Mouse (Mus musculus) brain, embryonic 14.5 days (tissue): ENCODE results near the gene Pax4. TPM values are rescaled to one million over a fixed set of nuclear protein-coding genes. Genes with fewer than 3 reads are reported as not detected.
A peak's percentile ranks its signal among the peaks of the same experiment; 100 is the strongest.

ENCODE experiments used
- DNase-seq: peaks from one replicate; pipeline ENCODE4 v3.0.0-alpha.2; 2011; ENCODE audit warnings: low read depth
- CTCF ChIP-seq: fragments of 200-500 bp; IDR thresholded peaks from 2 replicates; pipeline ENCODE4 v1.5.1; 2012; ENCODE audit warnings: inconsistent platforms, mild to moderate bottlenecking, moderate library complexity, borderline replicate concordance; ENCODE audit not compliant: insufficient read depth, insufficient read length; ENCODE audit errors: extremely low read depth
- POLR2A ChIP-seq: fragments of 200-500 bp; IDR thresholded peaks from 2 replicates; pipeline ENCODE4 v1.6.1; 2012; ENCODE audit warnings: mild to moderate bottlenecking, inconsistent platforms, borderline replicate concordance; ENCODE audit not compliant: poor library complexity, insufficient read depth, insufficient read length, severe bottlenecking; ENCODE audit errors: extremely low read depth
- polyA plus RNA-seq: library from polyadenylated mRNA; depleted of rRNA; stranded (reverse); fragments of >200 nt; gene quantifications from 2 replicates; pipeline ENCODE4 v1.2.3, GENCODE M21; 2012; rRNA removed

Pax4 gene
- polyA plus RNA-seq, 1 experiment: not detected

DNA sequence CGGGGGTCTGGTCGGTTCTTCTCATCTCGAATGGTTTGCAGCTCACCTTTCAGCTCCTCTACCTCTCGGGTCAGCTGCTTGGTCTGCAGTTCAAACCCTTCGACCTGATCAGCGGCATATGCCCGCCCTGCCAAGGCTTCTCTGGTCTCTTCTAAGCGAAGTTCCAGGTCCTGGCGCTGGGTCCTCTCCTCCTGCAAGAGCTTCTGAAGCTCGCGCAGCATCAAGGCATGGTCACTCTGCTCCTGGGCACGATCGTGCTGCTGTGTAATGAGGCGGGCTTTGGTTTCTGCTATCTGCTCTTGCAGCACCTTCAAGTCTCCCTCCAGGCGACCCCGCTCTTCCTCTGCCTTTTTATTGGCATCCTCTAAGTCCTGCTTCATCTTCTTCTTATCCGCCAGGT is 28.8 kb downstream of the Pax4 start:
- DNase-seq: no peak
- no peak for TF ChIP-seq POLR2A
- no peak for TF ChIP-seq CTCF

DNA sequence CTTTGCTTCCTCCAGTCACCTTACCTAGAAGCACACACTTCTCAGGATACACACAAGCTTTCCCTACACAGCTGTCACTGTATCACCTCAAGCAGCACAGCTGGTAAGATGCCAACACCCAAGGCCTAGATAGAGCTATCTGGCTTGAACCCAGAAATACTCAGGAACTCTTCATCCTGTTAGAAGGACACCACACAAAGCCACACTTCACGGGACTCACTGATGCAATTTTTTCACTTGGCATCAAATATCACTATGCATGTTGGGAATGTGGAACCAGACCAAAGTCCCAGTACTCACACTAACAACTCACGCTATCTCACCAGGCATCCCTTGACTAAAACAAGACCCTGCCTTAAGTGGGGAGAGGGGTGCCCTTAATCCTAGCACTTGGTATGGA is 29.5 kb downstream of the Pax4 start:
- DNase-seq: no peak
- TF ChIP-seq POLR2A (no peak), CTCF (no peak)

DNA sequence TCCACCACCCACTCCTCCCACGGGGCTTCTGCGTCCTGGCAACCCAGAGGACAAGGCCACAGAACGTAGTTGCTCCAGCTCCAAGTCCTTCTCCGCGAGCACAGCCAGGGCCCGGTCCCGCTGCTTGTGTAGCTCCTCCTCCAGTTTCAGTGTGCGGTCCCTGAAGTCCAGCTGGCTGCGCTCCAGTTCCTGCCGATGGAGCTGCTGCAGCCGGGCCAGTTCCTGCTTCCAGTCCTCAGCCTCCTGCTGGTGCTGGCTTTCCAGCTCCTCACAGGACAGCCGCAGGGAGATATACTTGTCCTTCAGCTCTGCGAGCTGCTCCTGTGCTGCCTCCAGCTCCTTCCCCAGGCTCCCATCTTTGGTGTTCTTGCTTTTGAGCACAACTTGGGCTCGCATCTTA is 30.7 kb downstream of the Pax4 start:
- peak; percentile 40 for DNase-seq
- TF ChIP-seq POLR2A (no peak), CTCF (no peak)

- TF ChIP-seq CTCF (no peak), POLR2A (no peak)
Measured at GRCm38 (mm10) chr6:28416981-28417380, 32.2 kb downstream of the Pax4 start.

GRCm38 (mm10) chr6:28411236-28411635 is 37.9 kb downstream of the Pax4 start:
- no peak for DNase-seq
- TF ChIP-seq CTCF (no peak), POLR2A (no peak)

More at GRCm38 (mm10) chr6:28416981-28417380, 32.2 kb downstream of the Pax4 start:
- DNase-seq: no peak

- DNase-seq: no peak
- TF ChIP-seq CTCF (no peak), POLR2A (no peak)
Measured at GRCm38 (mm10) chr6:28410053-28410452, 39.1 kb downstream of the Pax4 start.

- no peak for DNase-seq
Measured at GRCm38 (mm10) chr6:28399791-28400190, 49.4 kb downstream of the Pax4 start.

GRCm38 (mm10) chr6:28398726-28399125 is 50.4 kb downstream of the Pax4 start:
- no peak for DNase-seq
- TF ChIP-seq POLR2A (no peak), CTCF (peak; percentile 35; the same call in 1 of the 2 replicates)

More at GRCm38 (mm10) chr6:28399791-28400190, 49.4 kb downstream of the Pax4 start:
- TF ChIP-seq POLR2A (no peak), CTCF (peak; percentile 15; the same call in 1 of the 2 replicates)

DNA sequence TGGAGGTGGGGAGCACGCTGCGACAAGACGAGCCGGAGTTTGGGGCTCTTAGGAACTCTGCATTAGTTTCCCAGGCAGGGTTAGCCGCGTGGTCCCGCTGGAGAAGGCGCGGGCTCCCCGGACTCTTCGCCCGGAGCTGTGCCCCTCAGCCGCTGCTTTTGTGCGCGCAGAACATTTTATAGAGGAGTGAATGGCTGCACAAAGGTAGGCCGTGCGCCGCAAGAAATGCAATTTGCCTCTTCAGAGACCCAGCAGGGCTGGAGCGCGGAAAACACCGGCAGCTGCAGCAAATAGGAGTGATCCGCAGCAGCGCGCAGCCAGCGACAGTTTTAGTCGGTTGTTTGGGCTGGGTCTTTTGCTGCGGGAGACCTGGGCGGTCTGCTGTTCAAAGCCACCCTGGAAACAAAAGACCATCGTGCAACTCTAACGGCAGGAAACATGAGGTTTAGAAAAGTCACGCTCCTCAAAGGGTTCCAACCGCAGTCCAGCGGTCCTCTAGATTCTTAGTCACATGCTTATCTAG is 51.4 kb downstream of the Pax4 start, which contains the start of gene Zfp800:
Zfp800 (minus strand) TSS at position 325 of the 523 bp plus-strand sequence.
- DNase-seq: peak; percentile 82
- TF ChIP-seq CTCF: no peak
- TF ChIP-seq POLR2A: no peak

DNA sequence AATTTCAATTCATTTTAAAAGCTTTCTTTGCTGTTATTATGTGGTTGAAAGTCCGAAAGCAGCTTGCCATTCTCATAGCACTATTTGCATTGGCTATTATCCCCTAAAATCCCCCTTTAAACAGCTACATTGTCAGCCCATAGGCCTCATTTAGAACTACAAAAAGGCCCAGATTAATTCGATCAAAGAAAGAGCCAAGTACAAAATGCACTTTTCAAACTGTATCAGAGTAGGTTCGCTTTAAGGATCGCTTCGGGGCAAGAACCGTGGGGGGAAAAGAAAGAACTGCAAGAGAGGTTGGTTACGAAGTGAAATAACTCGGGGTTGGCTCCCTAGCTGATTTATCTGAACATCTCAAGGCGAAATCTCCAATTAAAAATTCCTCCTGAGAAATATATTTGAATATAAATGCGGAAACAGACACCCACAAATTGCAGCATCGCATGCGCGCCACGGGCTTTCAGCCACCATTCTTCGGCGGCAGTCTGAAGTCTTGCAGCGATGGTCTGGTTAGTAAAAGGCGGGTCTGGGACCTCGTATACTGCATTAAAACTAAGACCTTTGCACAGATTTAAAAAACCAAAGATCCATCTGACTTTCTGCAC is 52.2 kb downstream of the Pax4 start:
- TF ChIP-seq POLR2A (peak; percentile 34; the same call in 1 of the 2 replicates), CTCF (no peak)
- peak; percentile 92 for DNase-seq

DNA sequence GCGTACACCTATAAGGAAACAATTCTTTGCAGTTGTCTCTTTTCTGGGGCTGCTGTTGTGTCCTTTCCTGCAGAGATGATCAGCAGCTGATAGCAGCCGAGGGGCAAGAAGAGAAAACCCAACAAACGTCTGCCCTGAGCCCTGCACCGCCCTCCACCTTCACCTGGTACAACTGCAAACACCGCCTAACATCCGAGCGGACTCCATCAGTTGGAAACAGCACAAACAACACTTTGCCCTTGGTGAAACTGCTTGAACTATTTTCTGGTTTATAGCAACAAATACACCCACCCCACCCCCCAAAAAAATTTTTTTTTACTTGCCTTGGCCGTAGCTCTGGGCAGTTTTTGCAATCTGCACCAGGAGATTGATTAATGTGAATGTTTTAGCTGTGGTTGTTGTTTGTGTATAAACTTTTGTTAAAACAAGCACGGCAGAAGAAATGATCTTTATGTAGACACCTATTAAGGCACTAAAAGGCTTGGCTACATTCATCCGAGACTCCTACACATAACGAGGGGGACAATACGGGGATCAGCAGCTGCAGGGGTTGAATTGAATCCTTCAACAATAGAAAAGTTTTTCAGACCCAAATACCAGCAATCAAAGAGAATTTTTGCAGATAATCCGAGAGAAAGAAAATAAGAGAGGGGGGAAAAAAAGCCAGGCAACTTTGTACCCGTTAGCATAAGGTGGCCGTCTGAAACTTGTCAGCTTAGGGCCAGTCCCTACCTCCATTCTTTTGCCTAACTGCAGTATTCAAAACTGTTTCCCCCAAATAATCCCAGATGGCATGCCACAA is 52.9 kb downstream of the Pax4 start:
- TF ChIP-seq CTCF: no peak
- TF ChIP-seq POLR2A: no peak
- DNase-seq: no peak

Other genes with a start within 250 kb of the Pax4 start
- gene Zfp800, start 51.3 kb downstream of the Pax4 start, polyA plus RNA-seq: 6.1 and 8.8 TPM in 2 replicates
- gene Arf5, start 25.8 kb downstream of the Pax4 start, polyA plus RNA-seq: 428 and 477 TPM in 2 replicates
- 0.05 and 0.15 TPM in 2 replicates for gene Fscn3, start 21.6 kb downstream of the Pax4 start, polyA plus RNA-seq
- gene Gcc1, start 21.0 kb downstream of the Pax4 start, polyA plus RNA-seq: 6.3 and 9.1 TPM in 2 replicates
- 59.2 and 73.1 TPM in 2 replicates for gene Snd1, start 25.8 kb upstream of the Pax4 start, polyA plus RNA-seq